Mouse (Mus musculus): ENCODE data around the gene Cdc42ep1. TPM values are rescaled to one million over a fixed set of nuclear protein-coding genes. Genes with fewer than 3 reads are reported as not detected.

The Cdc42ep1 gene
- polyA plus RNA-seq, 1 experiment: 221 TPM

DNA sequence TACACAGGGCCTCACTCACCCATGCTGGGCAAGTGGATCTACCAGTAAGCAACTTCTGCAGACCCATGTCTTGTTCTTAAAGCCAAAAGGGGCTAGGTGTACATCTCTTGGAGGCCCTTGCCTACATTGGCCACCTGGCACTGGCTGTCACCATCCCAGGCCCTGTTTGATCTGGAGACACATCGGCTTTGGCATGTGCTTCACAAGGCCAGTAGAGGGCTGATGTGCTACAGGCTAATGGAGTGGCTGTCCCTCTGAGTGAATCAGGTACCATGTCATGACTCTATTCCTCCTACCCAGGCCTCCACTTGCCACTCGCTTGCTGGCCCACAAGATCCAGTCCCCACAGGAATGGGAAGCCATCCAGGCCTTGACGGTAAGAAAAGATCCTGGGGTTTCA lies 39.4 kb downstream of the Cdc42ep1 start:
- Histone ChIP-seq H3K4me3 (replicated peaks; ENCODE audit: extremely low read depth, low read depth, low read length) (no peak overlapping the region), H3K4me1 (ENCODE audit: control insufficient read depth, insufficient read depth, low read length) (peaks cover 7% of the 10 kb centered on the region)
- 83% methylated on average over 3 of the region's 3 CpGs for WGBS
- no peak for DNase-seq
- no peak for TF ChIP-seq CTCF (IDR thresholded peaks at IDR 0.05; ENCODE audit: insufficient read depth, low read length)
- no peak for TF ChIP-seq POLR2A (IDR thresholded peaks at IDR 0.05; ENCODE audit: borderline replicate concordance, extremely low read depth, low read depth, low read length)

DNA sequence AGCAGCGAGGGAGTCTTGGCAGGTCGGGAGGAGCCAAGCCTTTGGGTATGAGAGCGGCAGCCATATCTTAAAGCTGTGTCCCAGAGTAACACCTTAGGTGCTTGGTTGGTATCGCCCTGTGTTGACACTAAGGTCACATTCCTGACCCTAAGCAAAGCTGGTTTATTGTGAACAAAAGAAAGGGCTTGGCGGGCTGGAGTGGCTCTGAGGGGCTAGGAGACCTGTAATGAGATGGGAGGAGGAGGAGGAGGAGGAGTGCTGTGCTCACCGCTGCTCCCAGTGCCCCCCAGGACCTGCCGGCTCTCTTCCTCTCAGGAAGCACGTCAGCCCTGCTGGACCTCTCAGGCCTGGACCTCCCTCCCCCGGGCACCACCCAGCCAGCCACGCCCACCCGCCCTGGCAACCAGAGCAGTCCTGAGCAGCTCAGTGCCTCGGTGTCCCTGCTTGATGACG lies 47.0 kb downstream of the Cdc42ep1 start:
- TF ChIP-seq POLR2A (IDR thresholded peaks at IDR 0.05; ENCODE audit: borderline replicate concordance, extremely low read depth, low read depth, low read length) (peak; percentile 24; the same call in 1 of the 2 replicates), CTCF (IDR thresholded peaks at IDR 0.05; ENCODE audit: insufficient read depth, low read length) (no peak)
- no peak overlapping the region for H3K4me3 ChIP-seq (replicated peaks; ENCODE audit: extremely low read depth, low read depth, low read length)
- DNase-seq: peak; percentile 31
- 37% methylated on average over 13 of the region's 13 CpGs for WGBS
- H3K4me1 ChIP-seq (ENCODE audit: control insufficient read depth, insufficient read depth, low read length): 0 out of 2 replicates have a peak, but pooled peaks cover 3% of the 10 kb centered on the region

DNA sequence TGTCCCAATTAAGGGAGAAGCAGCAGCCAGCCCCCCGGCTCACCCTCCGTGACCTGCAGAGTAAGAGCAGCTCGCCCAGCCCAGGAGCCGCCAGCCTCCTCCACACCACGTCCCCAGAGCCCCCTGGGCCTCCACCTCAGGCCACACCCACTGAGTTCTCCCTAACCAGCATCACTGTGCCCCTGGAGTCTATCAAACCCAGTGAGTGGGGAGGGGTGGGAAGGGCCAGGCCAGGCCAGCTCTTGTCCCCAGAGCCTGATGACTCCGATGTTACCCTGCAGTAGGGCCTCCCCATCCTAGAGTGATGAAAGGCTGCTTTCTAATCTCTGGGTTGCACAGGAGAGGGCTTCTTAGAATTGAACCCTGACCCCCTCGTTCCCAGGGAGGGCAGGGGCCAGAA lies 50.0 kb downstream of the Cdc42ep1 start:
- TF ChIP-seq CTCF (IDR thresholded peaks at IDR 0.05; ENCODE audit: insufficient read depth, low read length) (no peak), POLR2A (IDR thresholded peaks at IDR 0.05; ENCODE audit: borderline replicate concordance, extremely low read depth, low read depth, low read length) (no peak)
- no peak overlapping the region for H3K4me3 ChIP-seq (replicated peaks; ENCODE audit: extremely low read depth, low read depth, low read length)
- peaks cover 10% of the 10 kb centered on the region for H3K4me1 ChIP-seq (ENCODE audit: control insufficient read depth, insufficient read depth, low read length)
- DNase-seq: no peak
- WGBS: 77% methylated on average over 7 of the region's 7 CpGs

DNA sequence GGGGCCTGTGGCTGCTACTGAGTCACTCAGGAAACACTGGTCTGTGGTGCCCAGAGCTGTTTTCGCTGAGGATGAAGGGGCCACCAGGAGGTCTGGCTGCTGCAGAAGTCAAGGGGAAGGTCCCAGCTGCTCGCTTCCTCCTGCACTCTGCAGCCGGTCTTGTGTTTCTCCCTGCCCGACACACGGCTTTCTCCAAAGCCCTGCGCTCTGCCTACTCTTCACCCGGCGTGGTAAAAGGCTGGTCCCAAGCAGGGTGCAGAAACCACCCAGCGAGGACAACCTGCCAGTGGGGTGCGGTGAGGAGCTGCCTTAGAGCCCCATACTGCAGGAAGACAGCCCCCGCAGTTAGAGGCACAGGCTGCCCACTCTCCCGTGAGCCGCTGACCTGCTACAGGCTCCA lies 52.3 kb downstream of the Cdc42ep1 start:
- Histone ChIP-seq H3K4me3 (replicated peaks; ENCODE audit: extremely low read depth, low read depth, low read length) (no peak overlapping the region), H3K4me1 (ENCODE audit: control insufficient read depth, insufficient read depth, low read length) (peaks cover 9% of the 10 kb centered on the region)
- no peak for DNase-seq
- TF ChIP-seq POLR2A (IDR thresholded peaks at IDR 0.05; ENCODE audit: borderline replicate concordance, extremely low read depth, low read depth, low read length) (no peak), CTCF (IDR thresholded peaks at IDR 0.05; ENCODE audit: insufficient read depth, low read length) (no peak)
- WGBS: 67% methylated on average over 13 of the region's 13 CpGs

DNA sequence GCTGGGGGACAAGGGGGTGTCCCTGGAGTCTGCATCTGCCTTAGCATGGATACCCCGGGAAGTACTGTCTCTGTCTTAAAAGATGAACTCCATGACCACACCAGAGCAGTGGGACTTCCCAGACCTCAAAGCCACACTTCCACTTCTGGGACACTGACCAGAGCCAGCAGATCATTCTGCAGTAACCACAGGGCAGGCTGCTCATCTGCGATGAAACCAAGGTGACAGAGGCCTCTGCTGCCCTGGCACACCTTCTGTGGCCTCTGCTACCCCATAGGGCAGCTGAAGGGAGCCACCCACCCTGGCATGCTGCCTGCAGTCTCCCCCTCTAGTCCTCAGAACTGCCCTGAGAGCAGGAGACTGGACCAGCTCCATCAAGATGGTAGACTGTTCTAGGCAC lies 53.3 kb downstream of the Cdc42ep1 start:
- TF ChIP-seq CTCF (IDR thresholded peaks at IDR 0.05; ENCODE audit: insufficient read depth, low read length): no peak
- no peak for TF ChIP-seq POLR2A (IDR thresholded peaks at IDR 0.05; ENCODE audit: borderline replicate concordance, extremely low read depth, low read depth, low read length)
- Histone ChIP-seq H3K4me3 (replicated peaks; ENCODE audit: extremely low read depth, low read depth, low read length) (no peak overlapping the region), H3K4me1 (ENCODE audit: control insufficient read depth, insufficient read depth, low read length) (peaks cover 7% of the 10 kb centered on the region)
- 50% methylated on average over 2 of the region's 2 CpGs for WGBS
- DNase-seq: no peak

DNA sequence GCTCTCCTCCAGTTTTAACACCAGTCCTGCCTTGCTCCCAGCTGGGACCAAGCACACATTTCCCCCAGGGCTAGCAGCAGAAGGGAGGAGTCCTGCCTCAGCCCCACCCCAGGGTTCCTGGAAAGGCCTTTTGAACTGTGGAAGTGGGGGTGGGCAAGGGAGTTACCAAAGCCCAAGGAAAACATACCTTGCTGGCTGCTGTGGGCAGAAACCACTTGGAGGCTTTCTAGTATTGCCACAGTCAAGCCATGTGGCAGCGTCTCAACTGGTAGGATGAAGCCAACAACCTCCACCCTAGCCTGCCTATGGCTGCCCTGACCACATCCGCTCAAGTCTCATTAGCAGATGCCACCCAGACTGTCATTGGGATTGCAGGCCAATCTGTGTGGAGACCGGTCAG lies 53.7 kb downstream of the Cdc42ep1 start:
- Histone ChIP-seq H3K4me1 (ENCODE audit: control insufficient read depth, insufficient read depth, low read length) (peaks cover 7% of the 10 kb centered on the region), H3K4me3 (replicated peaks; ENCODE audit: extremely low read depth, low read depth, low read length) (no peak overlapping the region)
- DNase-seq: no peak
- 74% methylated on average over 3 of the region's 3 CpGs for WGBS
- TF ChIP-seq CTCF (IDR thresholded peaks at IDR 0.05; ENCODE audit: insufficient read depth, low read length) (no peak), POLR2A (IDR thresholded peaks at IDR 0.05; ENCODE audit: borderline replicate concordance, extremely low read depth, low read depth, low read length) (peak; percentile 9; the same call in 1 of the 2 replicates)

DNA sequence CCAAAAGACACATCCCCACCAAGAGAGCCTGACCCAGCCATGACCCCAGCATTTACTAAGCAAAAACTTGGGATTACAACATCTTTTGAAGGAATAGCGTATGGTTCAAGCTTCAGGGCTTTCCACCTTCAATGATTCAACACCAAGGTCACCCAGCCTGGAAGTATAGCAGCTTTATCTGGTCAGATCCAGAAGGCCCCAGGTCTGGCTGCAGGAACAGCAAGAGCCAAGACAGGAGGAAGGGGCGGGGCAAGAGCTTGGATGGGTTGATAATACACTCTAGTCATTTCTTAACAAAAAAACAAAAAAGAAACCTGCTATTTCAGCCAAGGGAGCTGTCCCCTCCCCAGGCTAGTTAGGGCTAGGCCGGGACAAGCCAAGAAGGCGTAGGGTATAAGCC lies 55.1 kb downstream of the Cdc42ep1 start:
- H3K4me3 ChIP-seq (replicated peaks; ENCODE audit: extremely low read depth, low read depth, low read length): no peak overlapping the region
- 79% methylated on average over 4 of the region's 4 CpGs for WGBS
- peaks cover 7% of the 10 kb centered on the region for H3K4me1 ChIP-seq (ENCODE audit: control insufficient read depth, insufficient read depth, low read length)
- TF ChIP-seq CTCF (IDR thresholded peaks at IDR 0.05; ENCODE audit: insufficient read depth, low read length) (no peak), POLR2A (IDR thresholded peaks at IDR 0.05; ENCODE audit: borderline replicate concordance, extremely low read depth, low read depth, low read length) (no peak)
- no peak for DNase-seq

DNA sequence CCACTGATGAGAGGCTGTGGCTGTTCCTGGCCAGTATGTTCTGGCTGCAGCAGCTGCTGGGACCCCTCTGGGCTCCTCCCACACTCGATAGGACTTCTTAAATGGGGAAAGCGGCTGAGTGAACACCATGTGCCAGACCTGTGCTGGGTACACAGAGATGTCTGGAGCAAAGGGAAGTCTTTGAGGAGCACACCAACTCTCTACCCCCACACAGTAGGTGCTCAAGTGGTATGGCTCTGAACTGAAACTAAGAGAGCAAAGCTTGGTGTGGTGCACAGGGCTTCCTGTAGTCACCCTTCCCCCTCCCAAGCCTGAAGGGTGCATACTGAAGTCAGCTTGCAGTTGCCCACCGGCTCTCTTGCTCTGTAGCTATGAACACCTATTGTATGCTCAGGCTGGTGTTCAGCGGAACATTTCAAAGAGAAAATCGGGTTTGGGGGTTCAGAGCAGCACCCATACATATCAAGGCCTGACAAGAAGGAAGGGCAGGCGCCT lies 56.1 kb downstream of the Cdc42ep1 start:
- DNase-seq: no peak
- WGBS: 57% methylated on average over 6 of the region's 6 CpGs
- H3K4me1 ChIP-seq (ENCODE audit: control insufficient read depth, insufficient read depth, low read length): peaks cover 10% of the 10 kb centered on the region
- H3K4me3 ChIP-seq (replicated peaks; ENCODE audit: extremely low read depth, low read depth, low read length): no peak overlapping the region
- TF ChIP-seq POLR2A (IDR thresholded peaks at IDR 0.05; ENCODE audit: borderline replicate concordance, extremely low read depth, low read depth, low read length): no peak
- no peak for TF ChIP-seq CTCF (IDR thresholded peaks at IDR 0.05; ENCODE audit: insufficient read depth, low read length)

DNA sequence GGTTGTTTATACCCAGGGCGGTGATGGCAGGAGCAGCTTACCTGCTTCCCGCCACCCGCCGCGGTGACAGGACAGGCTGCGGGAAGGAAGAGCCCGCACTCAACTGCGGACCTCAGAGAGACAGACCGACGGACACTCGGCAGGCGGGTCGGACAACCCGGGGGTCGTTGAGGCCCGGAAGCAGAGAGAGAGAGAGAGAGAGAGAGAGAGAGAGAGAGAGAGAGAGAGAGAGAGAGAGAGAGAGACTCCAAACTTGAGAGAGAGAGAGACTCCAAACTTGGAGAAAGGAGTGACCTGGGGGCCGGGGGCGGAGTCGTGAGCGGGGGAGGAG lies 57.0 kb downstream of the Cdc42ep1 start, which contains the start of gene Gm49510:
TSS of gene Gm49510 (plus strand) at position 259 of the 331 bp plus-strand sequence.
- TF ChIP-seq CTCF (IDR thresholded peaks at IDR 0.05; ENCODE audit: insufficient read depth, low read length) (no peak), POLR2A (IDR thresholded peaks at IDR 0.05; ENCODE audit: borderline replicate concordance, extremely low read depth, low read depth, low read length) (no peak)
- 4% methylated on average over 20 of the region's 20 CpGs for WGBS
- Histone ChIP-seq H3K4me3 (replicated peaks; ENCODE audit: extremely low read depth, low read depth, low read length) (peak within 1 kb of the TSS; percentile 85), H3K4me1 (ENCODE audit: control insufficient read depth, insufficient read depth, low read length) (peaks cover 11% of the 10 kb centered on the region)
- no peak for DNase-seq

DNA sequence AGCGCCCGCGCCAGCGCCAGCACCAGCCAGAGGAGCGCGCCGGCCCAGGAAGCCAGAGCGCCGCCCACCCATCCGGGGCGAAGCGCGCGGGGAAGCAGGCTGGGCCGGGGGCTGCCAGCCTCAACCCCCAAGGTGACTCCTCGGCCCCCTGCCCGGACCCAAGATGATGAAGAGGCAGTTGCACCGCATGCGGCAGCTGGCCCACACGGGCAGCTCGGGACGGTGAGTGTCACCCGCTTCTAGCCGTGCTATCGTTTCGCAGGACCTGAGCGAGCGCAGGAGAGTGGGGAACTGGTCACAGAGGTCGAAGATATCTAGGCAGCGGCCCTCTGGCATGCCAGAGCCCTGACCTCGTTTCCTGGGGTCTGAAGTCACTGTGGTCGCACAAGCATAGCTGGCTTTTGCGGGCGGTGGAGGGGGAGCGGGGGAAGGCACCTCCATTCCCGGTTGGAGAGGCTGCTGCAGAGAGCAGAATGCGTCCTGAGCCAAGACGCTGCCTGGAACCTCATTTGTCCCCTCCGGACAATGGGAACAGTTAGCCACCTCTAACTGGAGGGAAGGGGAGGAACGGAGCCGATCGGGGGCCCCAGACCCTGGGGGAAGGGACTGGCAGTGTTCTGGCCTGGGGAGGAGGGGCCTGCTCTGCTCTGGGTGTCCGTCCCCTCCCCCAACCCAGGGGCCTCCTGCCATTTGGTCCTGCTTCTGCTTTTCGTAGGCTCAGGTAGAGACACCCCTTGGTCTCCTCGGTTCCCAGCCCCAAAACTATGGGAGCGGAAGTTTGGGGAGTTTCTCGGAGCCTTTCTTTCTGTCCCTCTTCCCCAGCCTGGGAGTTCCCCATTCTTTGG lies 57.5 kb downstream of the Cdc42ep1 start, which contains the start of gene Sh3bp1:
TSS of gene Sh3bp1 (plus strand) at position 29 of the 845 bp plus-strand sequence.
- peaks cover 11% of the 10 kb centered on the region for H3K4me1 ChIP-seq (ENCODE audit: control insufficient read depth, insufficient read depth, low read length)
- peak; percentile 62 for DNase-seq
- WGBS: 3% methylated on average over 47 of the region's 47 CpGs
- H3K4me3 ChIP-seq (replicated peaks; ENCODE audit: extremely low read depth, low read depth, low read length): peak within 1 kb of the TSS; percentile 85
- peak; percentile 33; the same call in 1 of the 2 replicates for TF ChIP-seq POLR2A (IDR thresholded peaks at IDR 0.05; ENCODE audit: borderline replicate concordance, extremely low read depth, low read depth, low read length)
- TF ChIP-seq CTCF (IDR thresholded peaks at IDR 0.05; ENCODE audit: insufficient read depth, low read length): no peak

Other genes with a start within 250 kb of the Cdc42ep1 start
- 42.8 and 45.5 TPM in 2 replicates for gene Cyth4, start 245.6 kb upstream of the Cdc42ep1 start, polyA plus RNA-seq (2012; rRNA removed)
- gene Elfn2, start 123.9 kb upstream of the Cdc42ep1 start, polyA plus RNA-seq (2012; rRNA removed): 0.02 and 0.09 TPM in 2 replicates
- gene Mfng, start 69.1 kb upstream of the Cdc42ep1 start, polyA plus RNA-seq (2012; rRNA removed): 78.0 and 98.3 TPM in 2 replicates
- 61.5 and 73.5 TPM in 2 replicates for gene Card10, start 39.6 kb upstream of the Cdc42ep1 start, polyA plus RNA-seq (2012; rRNA removed)
- 6.0 and 7.2 TPM in 2 replicates for gene Lgals2, start 12.9 kb downstream of the Cdc42ep1 start, polyA plus RNA-seq (2012; rRNA removed)
- gene Gga1, start 34.6 kb downstream of the Cdc42ep1 start, polyA plus RNA-seq (2012; rRNA removed): 113 and 121 TPM in 2 replicates
- 0.04 TPM in 1 of 2 replicates, not detected in the other for gene Gm49510, start 57.0 kb downstream of the Cdc42ep1 start, polyA plus RNA-seq (2012; rRNA removed)
- 77.8 and 92.6 TPM in 2 replicates for gene Sh3bp1, start 57.1 kb downstream of the Cdc42ep1 start, polyA plus RNA-seq (2012; rRNA removed)
- 3.5 and 4.2 TPM in 2 replicates for gene Pdxp, start 71.3 kb downstream of the Cdc42ep1 start, polyA plus RNA-seq (2012; rRNA removed)
- 250 and 251 TPM in 2 replicates for gene Lgals1, start 84.1 kb downstream of the Cdc42ep1 start, polyA plus RNA-seq (2012; rRNA removed)
- 15.2 and 16.4 TPM in 2 replicates for gene Nol12, start 92.3 kb downstream of the Cdc42ep1 start, polyA plus RNA-seq (2012; rRNA removed)
- gene Triobp, start 105.1 kb downstream of the Cdc42ep1 start, polyA plus RNA-seq (2012; rRNA removed): 49.6 and 56.3 TPM in 2 replicates
- 92.0 and 112 TPM in 2 replicates for gene H1f0, start 185.8 kb downstream of the Cdc42ep1 start, polyA plus RNA-seq (2012; rRNA removed)
- 1.3 and 1.8 TPM in 2 replicates for gene Galr3, start 199.3 kb downstream of the Cdc42ep1 start, polyA plus RNA-seq (2012; rRNA removed)
- gene Ankrd54, start 220.3 kb downstream of the Cdc42ep1 start, polyA plus RNA-seq (2012; rRNA removed): 60.7 and 67.3 TPM in 2 replicates
- 81.2 and 105 TPM in 2 replicates for gene Eif3l, start 232.6 kb downstream of the Cdc42ep1 start, polyA plus RNA-seq (2012; rRNA removed)